Mouse (Mus musculus): Measurements from ENCODE around the gene Vrk2. TPM values are rescaled to one million over a fixed set of nuclear protein-coding genes. Genes with fewer than 3 reads are reported as not detected.
A peak's percentile ranks its signal among the peaks of the same experiment; 100 is the strongest.

Gene Vrk2
- total RNA-seq, 2 experiments from 2014 or later: 7.0 to 7.4 TPM

DNA sequence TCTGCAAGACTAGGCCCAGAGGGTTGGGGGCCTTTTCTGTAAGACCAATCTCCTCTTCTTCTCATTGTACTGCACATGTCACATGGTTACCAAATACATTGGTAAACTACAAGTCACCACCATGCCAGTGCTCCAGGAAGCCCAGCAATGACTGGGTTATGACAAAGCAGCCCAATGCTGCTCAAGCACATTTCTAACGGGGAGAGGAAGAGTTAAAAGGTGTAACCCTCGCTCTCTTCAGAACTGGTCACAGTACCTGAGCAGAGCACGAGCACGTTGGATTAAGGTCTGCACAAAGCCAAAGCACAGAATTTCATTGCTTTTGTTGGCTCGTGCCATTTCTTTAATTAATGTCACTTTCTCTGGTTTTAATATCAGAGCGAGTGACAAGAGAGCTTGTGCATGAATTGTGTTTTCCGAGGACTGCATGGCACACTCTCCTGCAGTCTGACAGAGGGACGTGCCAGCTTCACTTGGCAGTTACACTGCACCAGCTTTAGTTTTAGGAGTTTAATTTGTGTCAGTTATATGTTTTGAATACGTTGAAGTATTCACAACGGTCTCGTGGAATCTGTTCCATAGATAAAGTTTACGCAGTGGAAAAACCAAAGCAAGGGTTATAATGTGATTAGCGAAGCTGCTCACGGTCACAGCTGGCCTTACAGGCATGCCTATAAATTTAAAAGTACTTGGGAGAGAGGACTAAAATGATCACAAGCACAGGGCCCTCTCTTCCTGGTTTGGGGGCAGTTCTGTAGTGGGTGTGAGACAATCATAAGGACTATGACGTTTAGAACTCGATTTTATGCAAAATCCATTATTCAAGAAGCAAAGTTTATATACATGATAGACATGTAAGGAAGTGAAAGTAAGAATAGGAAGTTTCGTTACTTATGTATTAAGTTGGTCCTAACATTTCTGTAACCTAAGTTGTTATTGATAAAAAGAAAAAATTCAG is 8.1 kb downstream of the Vrk2 start:
- no peak for DNase-seq (ENCODE audit: low spot score)

GRCm38 (mm10) chr11:26551551-26551950 is 42.2 kb downstream of the Vrk2 start:
- DNase-seq (ENCODE audit: low spot score): no peak

DNA sequence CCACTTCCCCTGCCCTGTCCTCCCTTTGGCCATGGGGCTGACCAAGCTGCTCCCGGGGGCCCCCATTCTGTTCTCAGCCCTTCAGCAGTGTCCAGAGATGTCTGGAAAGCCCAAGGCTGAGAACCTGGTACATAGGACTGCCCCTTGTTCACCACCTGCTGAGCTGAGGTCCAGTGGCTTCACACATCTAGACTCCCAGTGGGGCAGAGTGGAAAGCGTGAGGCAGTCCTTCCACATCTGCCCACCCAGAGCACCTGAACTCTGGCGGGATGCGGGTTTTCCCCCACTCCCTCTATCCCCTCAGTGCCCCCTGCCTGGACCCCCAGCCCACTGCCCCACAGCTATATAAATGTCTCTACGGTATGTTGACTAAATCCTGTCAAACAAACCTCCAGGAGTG is 56.0 kb downstream of the Vrk2 start:
- DNase-seq (ENCODE audit: low spot score): no peak

GRCm38 (mm10) chr11:26533828-26534119 is 60.0 kb downstream of the Vrk2 start:
- DNase-seq (ENCODE audit: low spot score): no peak

DNA sequence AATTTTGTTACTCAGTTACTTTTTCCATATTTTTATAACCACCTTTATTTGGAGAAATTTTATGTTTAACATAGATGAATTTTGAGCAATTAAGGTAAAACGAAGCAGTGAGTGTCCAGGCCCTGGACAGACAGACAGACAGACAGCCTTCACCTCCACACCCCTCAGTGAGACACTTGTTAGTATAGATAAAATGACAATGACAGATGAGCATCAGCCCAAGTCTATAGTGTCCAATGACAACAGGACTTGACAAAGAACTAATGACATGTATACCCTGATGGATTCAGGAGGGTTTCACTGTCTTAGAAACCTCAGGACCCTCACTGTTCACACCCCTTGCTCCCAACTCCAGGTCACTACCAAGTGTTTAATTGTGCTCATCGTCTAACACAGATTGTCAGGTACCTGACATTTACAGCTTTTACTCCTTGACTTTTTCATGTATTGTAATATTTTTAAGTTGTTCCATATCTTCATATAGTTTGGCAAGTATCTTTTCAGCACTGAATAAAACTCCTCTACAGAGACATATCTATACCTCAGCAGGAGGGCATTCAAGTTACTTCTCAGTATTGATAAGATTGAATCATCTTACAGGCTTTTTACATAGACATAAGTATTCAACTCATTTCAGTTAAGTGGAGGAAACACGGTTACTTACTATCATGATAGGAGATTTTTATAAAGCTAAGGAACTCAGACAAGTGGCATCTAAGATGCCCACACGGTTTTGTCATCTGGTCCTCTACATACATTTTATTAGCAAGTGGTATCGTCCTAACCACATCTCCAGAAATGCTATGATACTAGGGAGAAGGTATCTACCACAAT is 60.6 kb downstream of the Vrk2 start:
- no peak for DNase-seq (ENCODE audit: low spot score)

GRCm38 (mm10) chr11:26526861-26527260 is 66.9 kb downstream of the Vrk2 start:
- no peak for DNase-seq (ENCODE audit: low spot score)

DNA sequence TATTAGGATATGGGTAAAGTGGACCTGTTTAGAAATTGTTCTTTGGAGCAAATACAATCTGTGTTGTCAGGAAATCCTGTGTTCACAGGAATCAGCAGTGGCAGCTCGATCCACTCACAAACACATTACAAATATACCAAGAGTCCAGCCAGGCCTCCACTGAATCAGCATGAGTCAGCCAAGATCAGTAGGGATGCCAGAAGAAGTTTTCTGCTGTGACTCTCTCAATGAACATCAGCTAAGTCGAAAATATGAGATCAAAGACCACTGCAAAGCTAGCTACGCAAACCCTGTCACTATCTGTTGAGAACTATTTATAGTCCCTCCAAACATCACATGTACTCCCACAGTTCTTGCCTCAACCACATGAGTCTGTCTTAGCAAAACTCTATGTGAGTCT is 74.8 kb downstream of the Vrk2 start:
- no peak for DNase-seq (ENCODE audit: low spot score)

DNA sequence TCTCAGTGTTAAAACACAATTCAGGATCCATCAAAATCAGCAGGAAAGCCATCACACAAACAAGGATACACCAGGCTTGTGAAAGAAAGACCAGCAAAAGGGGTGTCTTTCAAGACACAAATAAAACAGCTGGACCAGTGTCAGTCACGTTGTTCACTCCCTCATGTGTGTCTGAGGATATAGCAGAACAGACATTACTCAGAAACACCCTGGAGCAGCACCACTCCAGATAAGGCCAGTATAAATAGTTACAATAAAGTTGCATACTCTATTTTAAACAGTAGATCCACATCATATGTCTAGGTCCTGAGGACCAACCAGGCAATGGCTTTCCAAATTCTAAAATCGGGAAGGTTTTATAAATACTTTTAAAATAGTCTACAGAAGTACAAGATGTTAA is 77.7 kb downstream of the Vrk2 start:
- no peak for DNase-seq (ENCODE audit: low spot score)

DNA sequence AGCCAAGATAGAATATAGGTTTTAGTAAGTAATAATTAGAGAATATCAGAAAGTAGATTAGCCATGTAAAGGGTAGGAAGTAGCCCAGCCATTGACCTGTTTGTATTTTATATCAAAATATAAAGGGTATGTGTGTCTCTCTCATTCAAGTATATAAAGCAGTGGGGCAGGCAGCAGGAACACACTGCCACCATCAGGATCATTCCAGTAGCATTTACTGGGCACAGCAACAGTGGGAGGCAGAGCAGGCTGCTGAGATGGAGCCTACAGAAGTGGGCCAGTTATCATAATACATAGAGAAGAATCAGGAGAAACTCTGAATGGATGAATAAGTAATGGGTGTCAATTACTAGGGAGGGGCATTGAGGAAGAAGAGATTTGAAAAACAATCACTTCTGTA is 80.1 kb downstream of the Vrk2 start:
- no peak for DNase-seq (ENCODE audit: low spot score)

DNA sequence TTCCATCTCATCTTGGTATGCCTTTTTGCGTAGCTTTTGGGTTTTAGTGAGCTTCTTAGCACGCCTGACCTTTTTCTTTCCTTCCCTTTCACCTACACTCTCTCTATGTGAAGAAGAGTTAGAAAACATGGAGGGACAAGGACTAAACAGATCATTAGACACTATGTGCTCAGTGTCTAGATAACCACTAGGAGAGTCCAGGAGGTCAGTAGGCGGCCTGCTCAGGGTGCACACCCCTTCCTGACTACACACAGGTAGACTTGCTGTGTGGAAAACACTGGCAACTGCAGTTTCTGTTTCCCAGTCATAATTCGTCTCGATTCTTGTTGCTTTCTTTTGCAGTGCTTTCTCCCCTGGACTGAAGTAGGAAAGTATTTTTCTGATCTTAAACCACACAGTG is 97.8 kb downstream of the Vrk2 start:
- DNase-seq (ENCODE audit: low spot score): no peak

- DNase-seq (ENCODE audit: low spot score): peak; percentile 19
These were observed 103.9 kb downstream of the Vrk2 start for GRCm38 (mm10) chr11:26489761-26490466.

- no peak for DNase-seq (ENCODE audit: low spot score)
These were observed 112.0 kb downstream of the Vrk2 start for GRCm38 (mm10) chr11:26481691-26482242.

GRCm38 (mm10) chr11:26477037-26477739 is 116.6 kb downstream of the Vrk2 start:
- DNase-seq (ENCODE audit: low spot score): no peak

- no peak for DNase-seq (ENCODE audit: low spot score)
These were observed 139.7 kb downstream of the Vrk2 start for GRCm38 (mm10) chr11:26454081-26454480.

- no peak for DNase-seq (ENCODE audit: low spot score)
These were observed 141.1 kb downstream of the Vrk2 start for GRCm38 (mm10) chr11:26452693-26453092.

- DNase-seq (ENCODE audit: low spot score): no peak
These were observed 142.6 kb downstream of the Vrk2 start for GRCm38 (mm10) chr11:26451228-26451627.

DNA sequence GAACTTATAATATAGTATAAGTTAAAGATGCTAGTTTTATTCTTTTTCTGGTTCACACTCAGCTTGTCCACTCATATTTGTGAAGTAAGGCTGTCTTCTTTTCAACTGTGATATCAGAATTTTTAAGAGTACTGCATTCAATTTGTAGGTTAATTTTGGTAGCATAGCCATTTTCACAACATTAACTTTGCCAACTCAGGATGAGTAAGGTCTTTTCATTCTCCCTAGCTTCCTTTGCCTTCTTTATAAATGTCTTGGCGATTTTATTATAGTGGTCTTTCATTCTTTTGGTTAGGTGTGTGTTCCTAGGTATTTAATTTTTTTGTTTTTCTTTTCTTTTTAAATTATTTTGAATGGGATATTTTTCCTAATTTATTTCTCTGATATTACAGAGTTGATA is 143.2 kb downstream of the Vrk2 start:
- no peak for DNase-seq (ENCODE audit: low spot score)

GRCm38 (mm10) chr11:26449789-26450188 is 144.0 kb downstream of the Vrk2 start:
- no peak for DNase-seq (ENCODE audit: low spot score)

- no peak for DNase-seq (ENCODE audit: low spot score)
These were observed 149.4 kb downstream of the Vrk2 start for GRCm38 (mm10) chr11:26444374-26444773.

GRCm38 (mm10) chr11:26441121-26441520 is 152.7 kb downstream of the Vrk2 start:
- DNase-seq (ENCODE audit: low spot score): no peak

GRCm38 (mm10) chr11:26437818-26438217 is 156.0 kb downstream of the Vrk2 start:
- DNase-seq (ENCODE audit: low spot score): no peak
